Mouse (Mus musculus): ENCODE measurements at regions not wholly inside any gene's neighbourhood (a gene's known extent, or its start where the extent isn't known, plus 50 kb on each side); places are given as distances from the start of the nearest gene placed in this dataset.

- DNase-seq (ENCODE audit: low spot score): no peak
These were observed 145.0 kb downstream of the Spata18 start for GRCm38 (mm10) chr5:73796201-73796600.

DNA sequence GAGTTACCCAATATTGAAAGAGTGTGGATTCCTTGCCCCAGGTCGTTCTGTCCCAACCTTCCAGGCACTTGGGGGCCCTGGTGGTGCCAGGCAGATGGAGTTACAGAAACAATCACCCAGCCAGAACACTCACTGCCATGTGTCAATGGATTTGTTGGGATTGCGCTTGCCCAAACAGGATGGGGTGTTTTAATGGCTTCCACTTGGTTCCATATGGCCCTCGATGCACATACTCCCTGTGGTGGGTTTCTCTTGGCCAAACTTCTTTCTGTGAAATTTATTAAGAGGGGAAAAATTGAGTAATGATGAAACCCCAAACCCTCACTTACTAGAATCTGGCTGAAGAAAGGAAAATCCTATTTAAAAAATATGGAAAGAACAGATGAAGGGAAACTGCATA is 146.8 kb downstream of the Spata18 start:
- no peak for DNase-seq (ENCODE audit: low spot score)

GRCm38 (mm10) chr5:73803431-73803830 is 152.3 kb downstream of the Spata18 start:
- no peak for DNase-seq (ENCODE audit: low spot score)

DNA sequence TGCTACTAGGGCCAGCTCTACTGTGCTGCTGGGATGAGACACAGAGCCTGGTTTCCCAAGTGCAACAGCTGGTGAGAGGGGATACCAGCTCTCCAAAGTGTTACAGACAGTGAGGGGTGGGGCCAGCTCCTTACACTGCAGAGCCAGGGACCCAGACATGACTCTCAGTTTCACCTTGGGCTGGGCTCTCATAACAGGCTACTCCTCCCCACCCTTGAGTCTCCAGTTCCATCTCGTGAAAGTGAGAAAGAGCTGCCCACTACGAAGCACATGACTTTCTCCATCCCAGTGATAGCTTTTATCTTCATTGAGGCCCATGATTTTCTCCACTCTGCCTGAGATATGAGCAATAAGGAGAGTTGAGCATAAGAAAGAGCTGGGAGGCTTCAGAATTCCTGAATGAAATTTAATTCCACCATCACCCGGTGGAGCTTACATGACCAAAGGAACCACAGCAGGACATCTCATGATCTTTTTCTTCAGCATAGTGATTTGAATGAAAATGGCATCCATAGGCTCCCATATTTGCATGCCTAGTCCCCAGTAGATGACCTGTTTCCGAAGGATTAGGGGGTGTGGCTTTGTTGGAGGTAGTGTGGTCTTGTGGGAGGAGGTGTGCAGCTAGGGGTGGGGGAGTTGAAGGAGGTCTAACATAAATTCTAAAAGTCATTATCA is 153.5 kb downstream of the Spata18 start:
- DNase-seq (ENCODE audit: low spot score): no peak

DNA sequence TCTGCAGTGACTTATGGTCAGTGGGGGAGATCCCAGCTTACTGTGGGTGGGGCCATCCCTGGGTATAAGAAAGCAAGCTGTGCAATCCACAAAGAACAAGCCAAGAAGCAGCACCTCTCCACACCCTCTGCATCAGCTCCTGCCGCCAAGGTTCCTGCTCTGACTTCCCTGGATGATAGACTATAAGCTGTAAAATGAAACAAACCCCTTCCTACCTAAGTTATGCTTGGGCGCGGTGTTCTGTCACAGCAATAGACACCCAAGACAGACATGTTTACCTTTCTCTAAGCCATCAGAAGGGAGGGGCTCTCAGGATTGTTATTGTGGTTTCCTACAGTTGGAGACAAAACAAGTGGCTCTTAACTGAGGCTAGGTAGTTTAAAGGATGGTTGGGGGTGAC is 159.5 kb downstream of the Spata18 start:
- no peak for DNase-seq (ENCODE audit: low spot score)

GRCm38 (mm10) chr5:73811094-73811521 is 159.9 kb downstream of the Spata18 start:
- DNase-seq (ENCODE audit: low spot score): no peak

DNA sequence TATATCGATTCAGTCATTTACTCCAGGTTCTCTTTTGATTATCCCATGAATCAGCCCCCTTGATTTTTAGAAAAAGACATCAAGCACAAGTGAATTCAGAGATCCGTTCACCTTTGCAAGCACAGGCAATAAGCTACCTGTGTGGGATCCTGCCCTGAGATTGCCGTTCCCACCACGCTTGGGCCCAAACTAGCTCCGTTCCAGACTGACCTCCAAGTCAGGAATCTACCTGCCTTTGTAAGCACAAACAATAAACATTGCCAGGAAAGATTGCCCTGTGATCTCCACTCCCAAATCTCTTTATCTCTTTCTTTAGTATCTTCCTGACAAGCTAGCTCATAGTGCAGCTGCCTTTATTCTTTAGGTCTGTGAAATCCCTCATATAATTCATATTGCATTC is 164.6 kb downstream of the Spata18 start:
- no peak for DNase-seq (ENCODE audit: low spot score)

- DNase-seq (ENCODE audit: low spot score): no peak
These were observed 166.0 kb downstream of the Spata18 start for GRCm38 (mm10) chr5:73817180-73817579.

GRCm38 (mm10) chr5:73821956-73822545 is 170.9 kb downstream of the Spata18 start:
- DNase-seq (ENCODE audit: low spot score): no peak

DNA sequence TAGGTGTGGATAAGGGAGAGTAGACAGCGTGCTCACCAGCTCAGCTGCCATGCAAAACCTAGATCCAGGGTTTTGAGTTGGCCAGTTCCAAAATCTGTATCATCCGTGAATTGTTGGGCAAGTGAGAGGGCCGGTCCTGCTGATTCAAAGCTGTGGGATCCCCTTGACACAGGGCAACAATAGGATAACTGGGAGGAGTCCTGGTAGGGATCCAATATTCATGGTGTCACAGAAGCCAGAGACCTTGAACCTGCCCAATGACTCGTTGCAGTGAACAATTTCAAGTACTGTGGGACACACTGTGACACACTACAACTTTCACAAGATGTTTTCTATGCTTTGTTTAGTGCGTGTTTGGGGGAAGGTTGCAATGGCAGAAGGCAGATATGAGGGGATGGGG is 172.2 kb downstream of the Spata18 start:
- no peak for DNase-seq (ENCODE audit: low spot score)

GRCm38 (mm10) chr5:73826941-73827340 is 175.8 kb downstream of the Spata18 start:
- no peak for DNase-seq (ENCODE audit: low spot score)

DNA sequence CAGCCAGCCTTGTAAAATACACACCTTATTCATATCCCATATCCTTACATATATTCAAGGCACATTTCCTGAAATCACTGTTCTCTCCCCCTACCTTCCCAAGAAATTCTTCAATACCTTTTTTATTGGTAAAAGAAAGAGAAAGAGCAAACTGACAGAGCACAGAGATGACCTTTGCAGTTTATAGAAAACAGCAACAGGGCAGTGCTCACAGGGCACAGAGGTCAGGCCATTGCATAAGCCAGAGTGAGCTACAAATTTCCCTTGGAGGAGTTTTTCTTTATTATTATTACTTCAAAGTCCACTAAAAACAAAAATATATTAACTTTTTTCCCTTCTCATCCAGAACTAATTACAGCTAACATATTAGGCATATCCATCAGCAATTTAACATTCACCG is 182.5 kb downstream of the Spata18 start:
- DNase-seq (ENCODE audit: low spot score): no peak

DNA sequence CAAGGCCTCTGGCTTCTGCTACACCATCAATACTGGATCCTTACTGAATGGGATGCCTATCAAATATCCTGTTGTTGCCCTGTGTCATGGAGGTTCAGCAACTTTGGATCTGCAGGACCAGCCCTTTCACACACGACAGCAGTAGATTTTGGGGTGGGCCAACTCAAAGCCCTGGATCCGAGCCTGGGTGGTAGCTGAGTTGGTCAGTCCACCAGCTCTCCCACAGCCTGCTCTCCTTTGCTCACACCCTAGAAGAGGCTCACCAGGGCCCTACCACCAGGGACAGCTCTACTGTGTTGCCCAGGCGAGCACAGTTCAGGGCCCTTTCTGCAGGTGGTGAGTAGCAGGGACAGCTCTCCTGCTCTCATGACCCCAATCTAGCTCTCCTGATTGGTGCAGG is 192.6 kb downstream of the Spata18 start:
- DNase-seq (ENCODE audit: low spot score): no peak

GRCm38 (mm10) chr5:73846096-73846782 is 195.1 kb downstream of the Spata18 start:
- DNase-seq (ENCODE audit: low spot score): no peak

GRCm38 (mm10) chr5:73846783-73847151 is 195.6 kb downstream of the Spata18 start:
- DNase-seq (ENCODE audit: low spot score): no peak

- DNase-seq (ENCODE audit: low spot score): no peak
These were observed 200.3 kb downstream of the Spata18 start for GRCm38 (mm10) chr5:73851501-73851900.

GRCm38 (mm10) chr5:73854025-73854773 is 203.0 kb downstream of the Spata18 start:
- peak; percentile 81 for DNase-seq (ENCODE audit: low spot score)

GRCm38 (mm10) chr5:73854774-73855371 is 203.7 kb downstream of the Spata18 start:
- DNase-seq (ENCODE audit: low spot score): no peak

DNA sequence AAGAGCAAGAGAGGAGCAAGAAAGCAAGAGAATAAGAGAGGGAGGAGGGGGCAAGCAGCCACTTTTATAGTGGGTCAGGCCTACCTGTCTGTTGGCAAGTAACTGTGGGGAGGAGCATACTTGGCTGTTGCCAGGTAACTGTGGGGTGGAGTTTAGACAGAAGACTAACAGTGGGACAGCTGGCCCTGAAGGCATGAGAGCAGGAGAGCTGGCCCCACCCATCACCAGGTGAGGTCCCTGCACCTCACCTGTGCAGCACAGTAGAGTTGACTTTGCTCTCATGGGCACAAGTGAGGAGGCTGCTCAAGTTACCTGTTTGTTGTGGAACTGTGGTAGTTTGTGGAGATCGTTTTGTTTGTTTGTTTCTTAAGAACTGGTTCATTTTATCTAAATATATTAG is 208.1 kb downstream of the Spata18 start:
- DNase-seq (ENCODE audit: low spot score): no peak

DNA sequence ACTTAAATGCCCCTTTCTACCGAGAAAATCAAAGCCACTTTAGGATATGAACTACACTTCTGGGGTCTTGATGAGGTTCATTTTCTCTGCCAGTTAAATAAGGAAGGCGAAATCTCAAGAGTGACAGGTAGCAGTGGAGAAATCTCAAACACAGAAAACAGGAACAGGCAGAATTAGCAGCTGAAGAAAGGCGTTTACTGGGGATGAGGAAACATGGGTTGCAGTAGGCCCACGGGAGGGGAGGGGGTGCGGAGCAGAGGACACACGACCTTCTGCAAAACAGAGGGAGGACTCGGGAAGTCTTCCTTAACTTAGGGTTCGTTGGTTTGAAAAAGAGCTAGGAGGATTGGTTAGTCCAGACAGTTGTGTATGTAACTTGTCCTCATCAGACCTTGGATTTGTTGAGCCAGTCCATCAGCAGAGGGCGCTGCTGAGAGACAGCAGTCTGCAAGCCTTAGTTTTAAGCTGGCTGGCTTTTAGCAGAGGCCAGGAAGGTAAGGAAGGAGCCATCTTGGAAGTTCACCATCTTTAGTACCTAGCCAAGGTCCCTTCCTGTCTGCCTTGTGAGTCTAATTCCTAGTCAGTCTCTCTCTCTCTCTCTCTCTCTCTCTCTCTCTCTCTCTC is 204.0 kb downstream of the Usp46 start:
- no peak for DNase-seq (ENCODE audit: low spot score)

- DNase-seq (ENCODE audit: low spot score): no peak
These were observed 195.4 kb downstream of the Usp46 start for GRCm38 (mm10) chr5:73872641-73873421.

All from layer of hippocampus, adult 9-10 months (tissue).